Mouse (Mus musculus): ENCODE measurements around the gene Lefty2. TPM values are rescaled to one million over a fixed set of nuclear protein-coding genes. Genes with fewer than 3 reads are reported as not detected.

Lefty2 gene
- total RNA-seq, 2 experiments from 2014 or later, result 0.07 TPM; not detected in 1

Other genes with a start within 250 kb of the Lefty2 start
- gene Mixl1, start 196.1 kb upstream of the Lefty2 start, total RNA-seq (2021), result not detected
- gene Acbd3, start 167.1 kb upstream of the Lefty2 start, total RNA-seq (2021), result 10 to 100 TPM; 24.5 to 25.3 TPM
- 100 to 1,000 TPM; 659 to 710 TPM for gene H3f3a, start 79.2 kb upstream of the Lefty2 start, total RNA-seq (2021)
- 10 to 100 TPM; 12.4 to 14.9 TPM for gene Sde2, start 42.0 kb upstream of the Lefty2 start, total RNA-seq (2021)
- gene Pycr2, start 11.2 kb downstream of the Lefty2 start, total RNA-seq (2021), result 10 to 100 TPM; 14.8 to 15.1 TPM
- under 1 TPM; 0.66 to 0.81 TPM for gene Lefty1, start 41.9 kb downstream of the Lefty2 start, total RNA-seq (2021)
- 10 to 100 TPM; 14.9 to 15.3 TPM for gene Tmem63a, start 49.2 kb downstream of the Lefty2 start, total RNA-seq (2021)
- gene Ephx1, start 127.8 kb downstream of the Lefty2 start, total RNA-seq (2021), result 10 to 100 TPM; 20.7 to 25.9 TPM
- gene 9130409I23Rik, start 158.1 kb downstream of the Lefty2 start, total RNA-seq (2021), result not detected

Measured in heart, postnatal 14 days (tissue).